Mouse (Mus musculus) inflammation-experienced regulatory T-cells, adult 6 months (primary cell): ENCODE measurements around the gene Gm10570. TPM values are rescaled to one million over a fixed set of nuclear protein-coding genes. Genes with fewer than 3 reads are reported as not detected.

Experiments used
- ATAC-seq: one replicate; pipeline ENCODE4 v1.8.0; 2017
- polyA plus RNA-seq, 3 experiments: library from polyadenylated mRNA; unstranded; fragments of 100-300 nt; shearing (Covaris generic); gene quantifications; one replicate each; pipeline ENCODE4 v1.2.1; 2017

Gene Gm10570
- polyA plus RNA-seq, 3 experiments from 2014 or later: not detected

- ATAC-seq: no peak
Observed at GRCm38 (mm10) chr4:130268736-130269135, 39.7 kb downstream of the Gm10570 start.

GRCm38 (mm10) chr4:130267069-130267468 lies 41.4 kb downstream of the Gm10570 start:
- ATAC-seq: no peak

- no peak for ATAC-seq
Observed at GRCm38 (mm10) chr4:130266601-130267000, 41.9 kb downstream of the Gm10570 start.

- no peak for ATAC-seq
Observed at GRCm38 (mm10) chr4:130264698-130265349, 43.6 kb downstream of the Gm10570 start.

- ATAC-seq: no peak
Observed at GRCm38 (mm10) chr4:130264131-130264530, 44.3 kb downstream of the Gm10570 start.

- no peak for ATAC-seq
Observed at GRCm38 (mm10) chr4:130260406-130260805, 48.1 kb downstream of the Gm10570 start.

Other genes starting within 250 kb of the Gm10570 start
- 10 to 100 TPM; 35.8 to 44.4 (median 36.9) TPM for gene Pef1, start 206.1 kb downstream of the Gm10570 start, polyA plus RNA-seq
- not detected for gene Hcrtr1, start 169.3 kb downstream of the Gm10570 start, polyA plus RNA-seq
- not detected for gene Tinagl1, start 133.6 kb downstream of the Gm10570 start, polyA plus RNA-seq
- gene Gm853, start 86.3 kb downstream of the Gm10570 start, polyA plus RNA-seq: not detected
- under 1 TPM in 2 of 3 experiments, not detected in 1; 0.39 to 0.75 TPM for gene Serinc2, start 29.5 kb downstream of the Gm10570 start, polyA plus RNA-seq
- 1 to 10 TPM in 1 of 3 experiments, not detected in 2; 1.6 TPM for gene Fabp3, start 79 bp downstream of the Gm10570 start, polyA plus RNA-seq
- 10 to 100 TPM; 69.3 to 84.5 (median 79.9) TPM for gene Zcchc17, start 51.3 kb upstream of the Gm10570 start, polyA plus RNA-seq
- 10 to 100 TPM; 53.6 to 63.4 (median 62.1) TPM for gene Snrnp40, start 51.5 kb upstream of the Gm10570 start, polyA plus RNA-seq